8 mouse cellular contexts compared by ENCODE assay signal in genomic region chr1:106231805-106232459, GRCm38 (mm10).
DNase-seq lines count a peak whose midpoint lies in the region; ATAC-seq lines count a peak whose summit lies in the region.

No protein-coding gene starts in this region.

- 0 out of 2 replicates have a peak, but pooled peaks have one; percentile 12 for ATAC-seq in common myeloid progenitor, adult 5-6 weeks (replicated peaks; ENCODE audit: low read depth, poor library complexity, severe bottlenecking)
- ATAC-seq in erythroblast, adult 5-6 weeks (replicated peaks; ENCODE audit: low FRiP score, poor library complexity, severe bottlenecking) = no peak

- peak; percentile 32 for DNase-seq in adrenal gland, postnatal 10 days
- DNase-seq in adrenal gland, postnatal 14 days = no peak
- DNase-seq in layer of hippocampus, adult 11-12 months (ENCODE audit: low spot score) = peak; percentile 78
- DNase-seq in layer of hippocampus, postnatal 25 days (ENCODE audit: extremely low spot score in 1 of 2, low spot score in 1 of 2) = no peak
- DNase-seq in lung, postnatal 14 days = peak; percentile 72
- no peak for DNase-seq in liver

Comparison
In these comparisons a context has a peak if more than half of its experiments do, and no peak if none do; other contexts are left out.
1. DNase-seq: peak in adrenal gland, postnatal 10 days (single experiment), layer of hippocampus, adult 11-12 months (single experiment) and lung, postnatal 14 days (single experiment); none in adrenal gland, postnatal 14 days (single experiment), layer of hippocampus, postnatal 25 days (0 of 2) and liver (single experiment).